Mouse (Mus musculus) cortical plate, adult 2 months (tissue): ENCODE results near the gene 1600012H06Rik.

Experiments used
- CTCF ChIP-seq: fragments of 200-500 bp; IDR thresholded peaks from 2 replicates; pipeline ENCODE4 v1.5.1; 2011; ENCODE audit warnings: mild to moderate bottlenecking, control low read depth, low read length; ENCODE audit not compliant: insufficient read depth; ENCODE audit errors: extremely low read depth
- POLR2A ChIP-seq: fragments of 200-500 bp; IDR thresholded peaks from 2 replicates; pipeline ENCODE4 v1.6.1; 2011; ENCODE audit warnings: mild to moderate bottlenecking, low read length, control low read depth; ENCODE audit not compliant: insufficient read depth; ENCODE audit errors: extremely low read depth

DNA sequence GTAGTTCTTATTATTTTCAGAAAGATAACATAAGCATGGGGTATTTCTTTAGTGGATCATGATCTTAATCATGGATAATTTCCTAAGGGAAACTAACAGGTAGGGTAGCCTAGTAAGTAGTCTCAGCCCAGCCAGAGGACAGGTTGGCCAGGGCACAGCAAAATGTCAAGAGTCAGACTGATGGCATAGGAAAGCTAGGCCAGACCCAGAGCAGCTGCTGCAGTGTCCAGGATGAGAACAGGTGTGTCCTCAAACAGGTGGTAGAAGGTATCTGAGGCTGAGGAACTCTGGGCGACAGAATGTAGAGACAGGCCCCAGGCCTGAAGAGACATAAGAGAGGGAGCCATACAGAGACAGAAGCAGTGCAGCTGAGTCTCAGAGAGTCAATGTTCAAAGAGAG, 44.0 kb upstream of the 1600012H06Rik start:
- no peak for TF ChIP-seq CTCF
- no peak for TF ChIP-seq POLR2A
